Mouse (Mus musculus) embryonic fibroblast, embryonic 13.5 days (primary cell): ENCODE measurements around the gene Il1rapl1.

Experiments used
- CTCF ChIP-seq: IDR thresholded peaks from 2 replicates; pipeline ENCODE4 v1.5.1; 2011; ENCODE audit warnings: mild to moderate bottlenecking, control low read depth, low read length, moderate library complexity, borderline replicate concordance; ENCODE audit not compliant: insufficient read depth
- POLR2A ChIP-seq: IDR thresholded peaks from 2 replicates; pipeline ENCODE4 v1.6.1; 2011; ENCODE audit warnings: low read depth, mild to moderate bottlenecking, control low read depth, low read length, moderate library complexity

- TF ChIP-seq CTCF: no peak
- no peak for TF ChIP-seq POLR2A
These were observed 890.2 kb downstream of the Il1rapl1 start for GRCm38 (mm10) chrX:87225280-87225679.
